Mouse (Mus musculus): ENCODE data around the gene Theg.

DNA sequence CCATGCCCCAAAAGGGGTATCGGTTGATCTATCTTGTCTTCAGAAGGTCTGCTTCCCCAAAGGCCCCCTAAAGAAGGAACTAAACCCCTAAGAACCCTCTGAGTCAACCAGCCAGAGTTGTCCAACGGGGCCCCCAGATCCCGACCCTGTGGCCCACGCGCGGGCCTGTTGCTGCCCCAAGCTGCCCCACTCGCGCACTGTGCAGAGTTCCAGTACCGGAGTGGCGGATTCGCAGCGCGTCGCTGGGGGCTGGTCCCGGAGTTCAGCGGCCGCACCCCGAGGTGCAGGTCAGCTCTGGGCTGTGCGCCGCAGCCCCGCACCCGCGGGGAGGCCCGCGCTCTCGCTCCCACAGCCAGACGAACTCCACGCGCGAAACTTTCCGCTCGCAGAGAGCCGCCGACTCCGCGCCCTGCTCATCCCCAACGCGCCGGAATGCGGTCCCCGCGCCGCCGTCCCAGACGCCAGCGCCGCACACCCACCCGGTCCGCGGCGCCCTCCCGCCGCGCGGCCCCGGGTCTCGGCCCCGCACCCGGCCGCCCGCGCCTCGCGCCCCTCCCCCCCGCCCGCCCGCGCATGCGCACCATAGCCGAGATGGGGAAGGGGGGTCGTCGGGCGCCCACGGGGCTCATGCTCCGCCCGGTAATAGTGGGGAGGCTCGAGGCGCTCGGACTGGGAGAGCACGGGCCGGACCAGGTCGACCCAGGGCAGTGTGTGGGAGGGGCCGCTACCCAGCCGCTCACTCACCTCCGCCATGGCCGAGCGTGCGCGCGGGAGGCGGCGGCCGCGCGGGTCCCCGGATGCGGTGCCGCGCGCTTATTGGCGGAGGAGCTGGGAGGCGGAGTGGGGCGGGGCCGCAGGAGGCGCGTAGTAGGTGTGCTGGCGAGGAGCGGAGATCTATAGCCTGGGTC, 32.5 kb downstream of the Theg start, which contains the start of gene Mier2:
- TF ChIP-seq CTCF (IDR thresholded peaks at IDR 0.05; ENCODE audit: low read depth, low read length) (no peak), POLR2A (IDR thresholded peaks at IDR 0.05; ENCODE audit: extremely low read depth, insufficient read depth, low read length) (peak; percentile 45; the same call in 1 of the 2 replicates)
